Comparison of ENCODE assay signal across 9 mouse cellular contexts in the genomic region with DNA sequence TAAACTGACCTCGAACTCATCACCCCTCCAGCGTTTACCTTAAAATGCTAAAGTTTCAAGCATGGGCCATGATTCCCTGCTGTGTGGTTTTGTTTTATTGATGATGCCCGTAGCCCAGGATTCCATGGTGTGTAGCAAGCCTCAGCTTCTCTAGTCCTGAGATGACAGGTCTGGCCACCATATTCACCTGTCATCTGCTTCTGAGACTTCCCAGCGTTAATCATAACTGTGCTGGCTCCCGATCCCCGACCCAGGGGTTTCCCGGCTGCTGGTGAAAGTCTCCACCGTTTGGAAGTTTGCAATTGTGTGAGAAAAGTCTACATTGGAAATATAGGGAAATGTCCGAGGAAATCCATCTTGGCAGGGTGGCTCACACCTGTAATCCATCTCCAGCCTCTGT. TPM values are rescaled to one million over a fixed set of nuclear protein-coding genes. Genes with fewer than 3 reads are reported as not detected.
DNase-seq lines count a peak whose midpoint lies in the region; ATAC-seq and TF ChIP-seq lines count a peak whose summit lies in the region.
"Had no signal": no experiment of that assay in that cellular context is flagged by ENCODE, and none has a peak within 500 bp of the region (broad histone marks: within the 10 kb centered on the region; RNA-seq: fewer than 3 reads in every experiment).

No protein-coding gene starts in this region.

- no peak for DNase-seq in lung, adult 2 months
- no peak for DNase-seq in lung, postnatal 14 days
- DNase-seq in spleen, postnatal 36 days (ENCODE audit: low spot score in 2 of 2): no peak
- DNase-seq in natural killer cell, adult 2 months (ENCODE audit: low spot score in 2 of 2): no peak
- no peak for DNase-seq in urinary bladder, adult 2 months (ENCODE audit: low spot score)
- DNase-seq: thymus, postnatal 4 days had no signal

- peak overlapping the region; percentile 8 for H3K4me3 ChIP-seq in lung, adult 2 months (replicated peaks; ENCODE audit: extremely low read depth, low read depth, low read length)
- H3K4me3 ChIP-seq in embryonic fibroblast, embryonic 13.5 days (ENCODE audit: insufficient read depth, low read length): peak overlapping the region; percentile 60; the same call in 1 of the 2 replicates
- peak overlapping the region; percentile 82 for H3K4me3 ChIP-seq in intestine, embryonic 16.5 days (ENCODE audit: low read length)
- peak overlapping the region; percentile 71 for H3K4me3 ChIP-seq in neural tube, embryonic 12.5 days

- H3K27ac ChIP-seq in embryonic fibroblast, embryonic 13.5 days (ENCODE audit: insufficient read depth, low read length): no peak overlapping the region
- H3K27ac ChIP-seq in intestine, embryonic 16.5 days (ENCODE audit: low read length): no peak overlapping the region
- H3K27ac ChIP-seq in neural tube, embryonic 12.5 days: peak overlapping the region; percentile 97; the same call in 1 of the 2 replicates

- H3K36me3 ChIP-seq in intestine, embryonic 16.5 days (ENCODE audit: control insufficient read depth, insufficient read depth, low read length): no peaks in the 10 kb centered on the region
- H3K36me3 ChIP-seq in neural tube, embryonic 12.5 days: no peaks in the 10 kb centered on the region

- TF ChIP-seq POLR2A in lung, adult 2 months (IDR thresholded peaks at IDR 0.05; ENCODE audit: borderline replicate concordance, extremely low read depth, low read depth, low read length): no peak
- TF ChIP-seq POLR2A in embryonic fibroblast, embryonic 13.5 days (IDR thresholded peaks at IDR 0.05; ENCODE audit: low read depth, low read length): no peak

- no peak for TF ChIP-seq CTCF in lung, adult 2 months (IDR thresholded peaks at IDR 0.05; ENCODE audit: insufficient read depth, low read length)
- TF ChIP-seq CTCF in embryonic fibroblast, embryonic 13.5 days (IDR thresholded peaks at IDR 0.05; ENCODE audit: borderline replicate concordance, insufficient read depth, low read length): no peak

- H3K4me2 ChIP-seq in intestine, embryonic 16.5 days (ENCODE audit: low read depth, low read length): peak overlapping the region; percentile 90
- peak overlapping the region; percentile 82 for H3K4me2 ChIP-seq in neural tube, embryonic 12.5 days (replicated peaks)

- no peak for ATAC-seq in intestine, embryonic 16.5 days
- no peak for ATAC-seq in neural tube, embryonic 12.5 days (ENCODE audit: low FRiP score, low read depth)

- no peaks in the 10 kb centered on the region; the same call in 1 of the 2 replicates for H3K4me1 ChIP-seq in lung, adult 2 months (ENCODE audit: control insufficient read depth, insufficient read depth, low read length)
- no peaks in the 10 kb centered on the region for H3K4me1 ChIP-seq in embryonic fibroblast, embryonic 13.5 days (ENCODE audit: control insufficient read depth, insufficient read depth, low read length)
- peaks cover 5% of the 10 kb centered on the region; the same call in 1 of the 2 replicates for H3K4me1 ChIP-seq in intestine, embryonic 16.5 days (ENCODE audit: control insufficient read depth, insufficient read depth, low read length)
- H3K4me1 ChIP-seq in neural tube, embryonic 12.5 days: peaks cover 7% of the 10 kb centered on the region; the same call in 1 of the 2 replicates

- H3K27me3 ChIP-seq in intestine, embryonic 16.5 days (replicated peaks; ENCODE audit: control insufficient read depth, insufficient read depth, low read length): no peaks in the 10 kb centered on the region
- H3K27me3 ChIP-seq in neural tube, embryonic 12.5 days (replicated peaks): no peaks in the 10 kb centered on the region

- no peaks in the 10 kb centered on the region for H3K9me3 ChIP-seq in intestine, embryonic 16.5 days (ENCODE audit: control insufficient read depth, low read length)
- no peaks in the 10 kb centered on the region for H3K9me3 ChIP-seq in neural tube, embryonic 12.5 days

- H3K9ac ChIP-seq in intestine, embryonic 16.5 days (ENCODE audit: low read depth, low read length): 0 out of 2 replicates have a peak overlapping the region, but pooled peaks have one; percentile 80
- H3K9ac ChIP-seq in neural tube, embryonic 12.5 days: peak overlapping the region; percentile 82; the same call in 1 of the 2 replicates

- 69% methylated on average over 9 of the region's 9 CpGs for WGBS in lung, adult 2 months
- 72% methylated on average over 9 of the region's 9 CpGs for WGBS in intestine, embryonic 16.5 days
- WGBS in neural tube, embryonic 12.5 days: 73% methylated on average over 9 of the region's 9 CpGs

RNA-seq across cellular contexts. Expression of a gene that starts 0.8 kb away (rescaled TPM):
- polyA plus RNA-seq in lung, adult 2 months (2012; rRNA removed): 6.4 and 10.4 TPM in 2 replicates
- 2.0 TPM in 1 of 2 replicates, not detected in the other for polyA plus RNA-seq in embryonic fibroblast, embryonic 13.5 days (2011; ENCODE audit: insufficient read length, low read depth, missing spikeins)
- 2.1 and 2.3 TPM in 2 replicates for polyA plus RNA-seq in intestine, embryonic 16.5 days (2015; fragmentation: Nextera tagmentation; extraction: Ambion mirVana)
- 4.7 and 5.0 TPM in 2 replicates for polyA plus RNA-seq in neural tube, embryonic 12.5 days (2016; fragmentation: Nextera tagmentation; extraction: Ambion mirVana)
- 7.4 and 10.5 TPM in 2 replicates for polyA plus RNA-seq in urinary bladder, adult 2 months (2012; rRNA removed)

RNA-seq across cellular contexts. Expression of a gene that starts 10.8 kb away (rescaled TPM):
- 2.4 and 6.9 TPM in 2 replicates for polyA plus RNA-seq in lung, adult 2 months (2012; rRNA removed)
- polyA plus RNA-seq in embryonic fibroblast, embryonic 13.5 days (2011; ENCODE audit: insufficient read length, low read depth, missing spikeins): 0.80 and 1.3 TPM in 2 replicates
- polyA plus RNA-seq in intestine, embryonic 16.5 days (2015; fragmentation: Nextera tagmentation; extraction: Ambion mirVana): 0.11 TPM in 1 of 2 replicates, not detected in the other
- polyA plus RNA-seq in neural tube, embryonic 12.5 days (2016; fragmentation: Nextera tagmentation; extraction: Ambion mirVana): 0.24 and 0.38 TPM in 2 replicates
- 4.2 and 4.6 TPM in 2 replicates for polyA plus RNA-seq in urinary bladder, adult 2 months (2012; rRNA removed)

RNA-seq across cellular contexts. Expression of a gene that starts 13.6 kb away (rescaled TPM):
- polyA plus RNA-seq in lung, adult 2 months (2012; rRNA removed): 0.95 and 1.3 TPM in 2 replicates
- polyA plus RNA-seq in embryonic fibroblast, embryonic 13.5 days (2011; ENCODE audit: insufficient read length, low read depth, missing spikeins): 3.1 and 3.4 TPM in 2 replicates
- polyA plus RNA-seq in intestine, embryonic 16.5 days (2015; fragmentation: Nextera tagmentation; extraction: Ambion mirVana): 2.2 and 2.4 TPM in 2 replicates
- polyA plus RNA-seq in neural tube, embryonic 12.5 days (2016; fragmentation: Nextera tagmentation; extraction: Ambion mirVana): 10.0 and 10.8 TPM in 2 replicates
- polyA plus RNA-seq in urinary bladder, adult 2 months (2012; rRNA removed): 1.9 and 2.3 TPM in 2 replicates

RNA-seq across cellular contexts. Expression of a gene that starts 21.9 kb away (rescaled TPM):
- 686 and 760 TPM in 2 replicates for polyA plus RNA-seq in lung, adult 2 months (2012; rRNA removed)
- 318 and 322 TPM in 2 replicates for polyA plus RNA-seq in embryonic fibroblast, embryonic 13.5 days (2011; ENCODE audit: insufficient read length, low read depth, missing spikeins)
- polyA plus RNA-seq in intestine, embryonic 16.5 days (2015; fragmentation: Nextera tagmentation; extraction: Ambion mirVana): 1,153 and 1,157 TPM in 2 replicates
- 806 and 883 TPM in 2 replicates for polyA plus RNA-seq in neural tube, embryonic 12.5 days (2016; fragmentation: Nextera tagmentation; extraction: Ambion mirVana)
- 523 and 694 TPM in 2 replicates for polyA plus RNA-seq in urinary bladder, adult 2 months (2012; rRNA removed)

RNA-seq across cellular contexts. Expression of a gene that starts 32.6 kb away (rescaled TPM):
- 9.7 and 19.5 TPM in 2 replicates for polyA plus RNA-seq in lung, adult 2 months (2012; rRNA removed)
- 45.1 and 54.4 TPM in 2 replicates for polyA plus RNA-seq in embryonic fibroblast, embryonic 13.5 days (2011; ENCODE audit: insufficient read length, low read depth, missing spikeins)
- polyA plus RNA-seq in intestine, embryonic 16.5 days (2015; fragmentation: Nextera tagmentation; extraction: Ambion mirVana): 22.1 and 28.8 TPM in 2 replicates
- 39.2 and 42.3 TPM in 2 replicates for polyA plus RNA-seq in neural tube, embryonic 12.5 days (2016; fragmentation: Nextera tagmentation; extraction: Ambion mirVana)
- polyA plus RNA-seq in urinary bladder, adult 2 months (2012; rRNA removed): 19.1 and 20.7 TPM in 2 replicates

Comparison
In these comparisons a context has a peak if more than half of its experiments do, and no peak if none do; other contexts are left out.
1. H3K4me3 ChIP-seq: peak in every context shown above with its lines; median percentile 82 in intestine, embryonic 16.5 days; 71 in neural tube, embryonic 12.5 days; 60 in embryonic fibroblast, embryonic 13.5 days; 8 in lung, adult 2 months.